Mouse (Mus musculus) ES-Bruce4 (cell line): ENCODE measurements at regions not wholly inside any gene's neighbourhood (a gene's known extent, or its start where the extent isn't known, plus 50 kb on each side); places are given as distances from the start of the nearest gene placed in this dataset.

Source experiments
- H3K27ac ChIP-seq: 2 replicates; pipeline ENCODE4 v1.5.1; 2012; ENCODE audit warnings: low read length, inconsistent platforms; ENCODE audit not compliant: insufficient read depth
- H3K27me3 ChIP-seq: 2 replicates; pipeline ENCODE4 v1.6.1; 2012; ENCODE audit warnings: mild to moderate bottlenecking, low read length, inconsistent platforms; ENCODE audit not compliant: control insufficient read depth, poor library complexity, insufficient read depth, severe bottlenecking
- H3K36me3 ChIP-seq: 2 replicates; pipeline ENCODE4 v1.6.1; 2012; ENCODE audit warnings: inconsistent platforms, mild to moderate bottlenecking, low read length, moderate library complexity; ENCODE audit not compliant: control insufficient read depth, poor library complexity, insufficient read depth, severe bottlenecking
- H3K4me1 ChIP-seq: one replicate; pipeline ENCODE4 v1.8.1; 2011; ENCODE audit warnings: low read length; ENCODE audit not compliant: control insufficient read depth, insufficient read depth
- H3K4me3 ChIP-seq: 2 replicates; pipeline ENCODE4 v1.5.1; 2011; ENCODE audit warnings: low read depth, mild to moderate bottlenecking, low read length
- H3K9ac ChIP-seq: 2 replicates; pipeline ENCODE4 v1.6.1; 2012; ENCODE audit warnings: low read depth, mild to moderate bottlenecking, inconsistent platforms; ENCODE audit not compliant: poor library complexity, severe bottlenecking
- H3K9me3 ChIP-seq: replicated peaks from 2 replicates; pipeline ENCODE4 v1.6.1; 2012; ENCODE audit warnings: mild to moderate bottlenecking, low read length, inconsistent platforms; ENCODE audit not compliant: control insufficient read depth, poor library complexity, insufficient read depth, severe bottlenecking
- CTCF ChIP-seq: IDR thresholded peaks from one replicate; pipeline ENCODE4 v1.8.1; 2011; ENCODE audit warnings: low read depth, low read length
- EP300 ChIP-seq: IDR thresholded peaks from 2 replicates; pipeline ENCODE4 v1.6.1; 2011; ENCODE audit warnings: low read depth, low read length; ENCODE audit not compliant: insufficient read depth
- POLR2A ChIP-seq: IDR thresholded peaks from one replicate; pipeline ENCODE4 v1.8.1; 2011; ENCODE audit warnings: low read length; ENCODE audit not compliant: insufficient read depth

DNA sequence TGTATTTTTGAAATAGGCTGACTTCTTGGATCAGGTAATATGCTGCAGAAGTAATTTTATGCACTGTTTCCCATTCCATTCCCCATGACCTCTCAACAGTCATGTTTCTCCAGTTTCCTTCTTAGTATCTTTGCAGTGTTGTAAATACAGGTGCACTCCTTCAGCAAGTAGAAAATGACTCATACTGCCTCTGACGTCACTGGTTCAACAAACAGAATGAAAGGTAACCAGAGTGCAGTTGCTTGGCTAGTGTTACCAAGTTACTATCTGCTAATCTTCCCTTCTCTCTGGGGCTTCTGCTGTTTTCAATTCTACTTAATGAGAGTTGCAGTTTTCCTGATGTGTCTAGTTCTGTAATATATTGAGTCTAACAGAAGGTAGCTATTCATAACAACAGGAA, 86.7 kb upstream of the Tent5a start:
- Histone ChIP-seq H3K4me3 (no peak overlapping the region), H3K4me1 (no peaks in the 10 kb centered on the region), H3K9me3 (no peaks in the 10 kb centered on the region), H3K36me3 (no peaks in the 10 kb centered on the region), H3K27me3 (no peaks in the 10 kb centered on the region), H3K27ac (no peak overlapping the region), H3K9ac (no peak overlapping the region)
- TF ChIP-seq EP300 (no peak), CTCF (no peak), POLR2A (no peak)

DNA sequence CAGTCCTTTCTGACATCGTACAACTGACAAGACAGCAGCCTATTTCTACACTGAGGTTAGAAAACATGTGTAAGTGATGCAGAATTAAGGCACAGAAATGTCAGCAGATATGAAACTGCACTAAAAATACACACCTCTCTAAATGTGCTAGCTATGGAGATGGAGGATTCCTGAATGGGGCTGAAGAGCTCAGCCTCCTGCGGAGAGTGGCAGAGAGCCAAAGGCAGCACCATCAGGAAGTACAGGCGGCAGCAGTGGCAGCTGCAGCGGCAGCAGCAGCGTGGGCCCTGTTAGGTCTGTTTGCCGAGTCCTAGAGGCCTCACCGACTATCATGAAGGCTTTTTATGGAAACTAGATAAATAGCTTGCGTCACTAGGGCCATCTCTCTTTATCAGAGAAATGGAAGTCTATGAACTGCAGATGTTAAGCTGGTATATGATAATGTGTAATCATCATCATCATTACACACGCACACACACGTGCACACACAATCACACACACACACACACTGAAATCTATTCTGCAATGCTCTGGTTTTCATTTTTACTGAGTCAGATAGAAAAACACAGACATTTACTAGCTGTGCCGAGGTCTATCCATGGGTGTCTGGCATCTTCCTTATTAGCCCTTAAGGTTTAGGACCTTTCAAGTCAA, 83.6 kb upstream of the Tent5a start:
- H3K4me1 ChIP-seq: no peaks in the 10 kb centered on the region
- no peak overlapping the region for H3K4me3 ChIP-seq
- H3K9ac ChIP-seq: no peak overlapping the region
- H3K36me3 ChIP-seq: no peaks in the 10 kb centered on the region
- no peak overlapping the region for H3K27ac ChIP-seq
- TF ChIP-seq CTCF: no peak
- TF ChIP-seq POLR2A: no peak
- TF ChIP-seq EP300: no peak
- no peaks in the 10 kb centered on the region for H3K27me3 ChIP-seq
- H3K9me3 ChIP-seq: no peaks in the 10 kb centered on the region

GRCm38 (mm10) chr9:85409974-85410506, 82.9 kb upstream of the Tent5a start:
- Histone ChIP-seq H3K27ac (no peak overlapping the region), H3K9me3 (no peaks in the 10 kb centered on the region), H3K9ac (no peak overlapping the region), H3K4me1 (no peaks in the 10 kb centered on the region), H3K36me3 (no peaks in the 10 kb centered on the region), H3K27me3 (no peaks in the 10 kb centered on the region), H3K4me3 (no peak overlapping the region)
- TF ChIP-seq CTCF (no peak), EP300 (no peak), POLR2A (no peak)

DNA sequence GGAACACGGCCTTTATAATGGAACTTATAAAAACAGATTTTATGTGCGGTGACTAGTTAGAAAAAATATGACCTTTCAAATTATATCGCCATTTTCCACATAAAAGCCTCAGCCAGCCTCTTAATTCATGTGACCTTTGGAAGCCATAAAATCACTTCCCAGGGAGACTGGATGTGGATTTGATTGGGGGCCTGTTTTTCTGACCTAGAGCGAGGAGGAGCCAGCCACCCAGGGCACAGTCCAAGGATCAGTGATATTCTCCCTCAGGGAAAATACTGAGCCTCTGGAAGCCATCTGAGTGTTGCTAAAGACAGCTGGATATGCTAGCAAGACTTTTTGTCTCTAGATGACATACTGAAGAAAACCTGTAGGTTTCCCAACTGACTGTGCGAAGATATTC, 81.3 kb upstream of the Tent5a start:
- Histone ChIP-seq H3K36me3 (no peaks in the 10 kb centered on the region), H3K9me3 (no peaks in the 10 kb centered on the region), H3K4me3 (no peak overlapping the region), H3K4me1 (no peaks in the 10 kb centered on the region), H3K27me3 (no peaks in the 10 kb centered on the region), H3K9ac (no peak overlapping the region), H3K27ac (no peak overlapping the region)
- TF ChIP-seq EP300 (no peak), CTCF (no peak), POLR2A (no peak)

DNA sequence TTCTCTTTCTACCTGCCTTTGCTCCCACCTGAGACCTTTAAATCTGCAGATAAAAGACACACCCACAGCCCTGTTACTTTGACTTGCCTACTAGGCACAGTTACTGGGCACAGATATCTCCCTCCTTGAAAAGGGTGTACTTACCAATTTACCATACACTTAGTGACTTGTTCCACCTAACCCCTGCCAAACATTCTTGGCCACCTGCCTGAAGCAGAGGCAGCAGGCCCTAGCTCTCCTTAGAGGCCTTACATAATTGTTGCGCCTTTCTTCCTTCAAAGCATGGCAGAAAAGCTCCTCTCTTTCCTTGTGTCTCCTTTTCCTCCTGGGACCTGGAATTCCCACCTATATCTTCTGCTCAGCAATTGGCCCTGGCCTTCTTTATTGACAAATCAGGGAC, 80.4 kb upstream of the Tent5a start:
- Histone ChIP-seq H3K27me3 (no peaks in the 10 kb centered on the region), H3K27ac (no peak overlapping the region), H3K9ac (no peak overlapping the region), H3K9me3 (no peaks in the 10 kb centered on the region), H3K36me3 (no peaks in the 10 kb centered on the region), H3K4me3 (no peak overlapping the region), H3K4me1 (no peaks in the 10 kb centered on the region)
- TF ChIP-seq CTCF (no peak), POLR2A (no peak), EP300 (no peak)

- H3K27ac ChIP-seq: no peak overlapping the region
- no peak overlapping the region for H3K9ac ChIP-seq
- H3K9me3 ChIP-seq: no peaks in the 10 kb centered on the region
- no peaks in the 10 kb centered on the region for H3K27me3 ChIP-seq
- H3K4me3 ChIP-seq: no peak overlapping the region
- no peaks in the 10 kb centered on the region for H3K4me1 ChIP-seq
- TF ChIP-seq EP300 (no peak), POLR2A (no peak), CTCF (no peak)
- H3K36me3 ChIP-seq: no peaks in the 10 kb centered on the region
Measured at GRCm38 (mm10) chr9:85401736-85402135, 74.6 kb upstream of the Tent5a start.
